Mouse (Mus musculus): ENCODE results near the gene Smim14.

Smim14 gene

GRCm38 (mm10) chr5:65460361-65460760 lies 76.6 kb downstream of the Smim14 start:
- in situ Hi-C loops (cut with MseI, MboI), result no loop called here

- in situ Hi-C loops (cut with MseI, MboI), result no loop called here
Measured at GRCm38 (mm10) chr5:65459454-65459853, 77.5 kb downstream of the Smim14 start.

- in situ Hi-C loops (cut with MseI, MboI), result no loop called here
Measured at GRCm38 (mm10) chr5:65457846-65458245, 79.1 kb downstream of the Smim14 start.

GRCm38 (mm10) chr5:65457086-65457827 lies 79.7 kb downstream of the Smim14 start:
- in situ Hi-C loops (cut with MseI, MboI), result no loop called here

GRCm38 (mm10) chr5:65454771-65455170 lies 82.2 kb downstream of the Smim14 start:
- in situ Hi-C loops (cut with MseI, MboI), result no loop called here

- in situ Hi-C loops (cut with MseI, MboI), result no loop called here
Measured at GRCm38 (mm10) chr5:65448941-65449340, 88.0 kb downstream of the Smim14 start.

- in situ Hi-C loops (cut with MseI, MboI), result no loop called here
Measured at GRCm38 (mm10) chr5:65447826-65448225, 89.2 kb downstream of the Smim14 start.

GRCm38 (mm10) chr5:65446756-65447155 lies 90.2 kb downstream of the Smim14 start:
- in situ Hi-C loops (cut with MseI, MboI), result no loop called here

GRCm38 (mm10) chr5:65444981-65445380 lies 92.0 kb downstream of the Smim14 start:
- in situ Hi-C loops (cut with MseI, MboI), result no loop called here

- in situ Hi-C loops (cut with MseI, MboI), result no loop called here
Measured at GRCm38 (mm10) chr5:65438041-65438440, 98.9 kb downstream of the Smim14 start.

- in situ Hi-C loops (cut with MseI, MboI), result no loop called here
Measured at GRCm38 (mm10) chr5:65435806-65436561, 101.0 kb downstream of the Smim14 start, which contains the start of gene Ugdh. Gene Ugdh, minus strand, starts transcription at chr5:65435949.

GRCm38 (mm10) chr5:65435363-65435805 lies 101.6 kb downstream of the Smim14 start:
- in situ Hi-C loops (cut with MseI, MboI), result no loop called here

- in situ Hi-C loops (cut with MseI, MboI), result no loop called here
Measured at GRCm38 (mm10) chr5:65434471-65435362, 102.3 kb downstream of the Smim14 start.

- in situ Hi-C loops (cut with MseI, MboI), result no loop called here
Measured at GRCm38 (mm10) chr5:65429441-65429840, 107.5 kb downstream of the Smim14 start.

- in situ Hi-C loops (cut with MseI, MboI), result no loop called here
Measured at GRCm38 (mm10) chr5:65428321-65428720, 108.7 kb downstream of the Smim14 start.

- in situ Hi-C loops (cut with MseI, MboI), result no loop called here
Measured at GRCm38 (mm10) chr5:65425251-65425650, 111.7 kb downstream of the Smim14 start.

GRCm38 (mm10) chr5:65424215-65424614 lies 112.8 kb downstream of the Smim14 start:
- in situ Hi-C loops (cut with MseI, MboI), result no loop called here

- in situ Hi-C loops (cut with MseI, MboI), result no loop called here
Measured at GRCm38 (mm10) chr5:65422803-65423202, 114.2 kb downstream of the Smim14 start.

- in situ Hi-C loops (cut with MseI, MboI), result no loop called here
Measured at GRCm38 (mm10) chr5:65420822-65421221, 116.2 kb downstream of the Smim14 start.

GRCm38 (mm10) chr5:65419136-65419535 lies 117.8 kb downstream of the Smim14 start:
- in situ Hi-C loops (cut with MseI, MboI), result no loop called here

GRCm38 (mm10) chr5:65415653-65416458 lies 121.1 kb downstream of the Smim14 start:
- in situ Hi-C loops (cut with MseI, MboI), result no loop called here
